Mouse (Mus musculus): ENCODE results near the gene Abca1.

Gene Abca1

DNA sequence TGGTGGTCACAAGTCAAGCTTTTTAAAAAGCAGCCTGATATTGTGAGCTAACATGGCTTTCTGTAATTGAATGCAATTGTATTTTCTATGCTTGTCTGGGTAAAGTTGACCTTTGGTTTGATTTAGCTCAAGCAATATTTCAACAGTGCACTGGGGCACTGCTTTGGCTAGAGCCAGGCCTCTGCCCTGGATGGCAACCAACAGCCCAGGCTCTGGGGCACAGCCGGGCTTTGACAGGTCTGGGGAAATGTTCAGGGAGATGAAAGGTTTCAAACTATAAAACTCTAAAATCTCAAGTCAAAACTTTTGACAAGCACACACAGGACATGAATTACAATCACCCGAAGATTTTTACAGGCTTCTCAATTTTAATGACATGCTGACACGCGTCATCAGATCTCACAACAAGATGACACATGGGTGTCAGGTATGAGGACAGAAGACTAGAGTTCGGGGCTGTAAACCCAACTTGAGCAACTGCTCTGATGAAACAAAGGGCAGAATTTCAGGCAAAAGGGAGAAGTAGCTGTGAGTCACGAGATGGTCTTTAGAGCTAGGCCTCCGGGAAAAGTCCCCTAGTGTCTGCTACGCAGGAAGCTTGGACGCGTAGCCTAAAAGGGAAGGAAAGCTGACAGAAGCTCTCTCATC is 39.5 kb downstream of the Abca1 start:
- DNase-seq: no peak

GRCm38 (mm10) chr4:53118643-53119042 is 41.1 kb downstream of the Abca1 start:
- no peak for DNase-seq

DNA sequence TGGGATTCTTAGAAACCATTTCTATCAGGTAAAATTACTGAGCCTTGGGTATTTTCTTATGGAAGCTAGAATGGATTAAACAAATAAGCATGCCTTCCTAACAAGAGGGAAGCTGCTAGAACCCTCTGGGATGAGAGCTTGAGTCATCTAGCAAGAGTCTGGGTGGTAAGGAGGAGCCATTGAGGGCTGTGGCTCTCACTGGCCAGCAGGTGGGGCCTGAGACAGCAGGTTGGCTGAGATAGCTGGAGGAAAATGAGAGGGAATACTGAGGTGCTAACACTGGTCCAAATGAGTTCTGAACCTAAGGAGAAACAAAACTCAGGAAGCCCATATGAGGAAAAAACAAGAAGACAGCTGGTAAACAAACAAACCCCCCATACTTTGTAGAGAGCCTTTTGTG is 42.1 kb downstream of the Abca1 start:
- DNase-seq: peak; percentile 32

DNA sequence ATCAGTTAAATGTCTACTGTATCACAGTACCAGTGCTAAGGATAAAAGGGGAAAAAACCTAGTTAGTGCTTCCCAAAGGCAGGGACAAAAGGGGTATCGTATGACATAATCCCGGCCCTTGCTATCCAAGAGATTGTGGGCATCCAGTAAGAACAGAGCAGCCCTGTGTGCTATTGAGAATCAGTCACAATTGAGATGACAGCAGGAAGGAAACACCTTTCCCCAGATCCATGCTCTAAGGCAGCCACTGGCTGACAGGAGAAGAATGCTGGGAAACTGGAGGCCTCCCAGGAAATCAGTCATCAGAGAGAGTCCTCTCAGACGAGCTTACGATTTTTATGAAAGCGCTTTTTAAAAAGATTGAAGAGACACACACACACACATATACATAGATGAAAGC is 42.6 kb downstream of the Abca1 start:
- DNase-seq: no peak

DNA sequence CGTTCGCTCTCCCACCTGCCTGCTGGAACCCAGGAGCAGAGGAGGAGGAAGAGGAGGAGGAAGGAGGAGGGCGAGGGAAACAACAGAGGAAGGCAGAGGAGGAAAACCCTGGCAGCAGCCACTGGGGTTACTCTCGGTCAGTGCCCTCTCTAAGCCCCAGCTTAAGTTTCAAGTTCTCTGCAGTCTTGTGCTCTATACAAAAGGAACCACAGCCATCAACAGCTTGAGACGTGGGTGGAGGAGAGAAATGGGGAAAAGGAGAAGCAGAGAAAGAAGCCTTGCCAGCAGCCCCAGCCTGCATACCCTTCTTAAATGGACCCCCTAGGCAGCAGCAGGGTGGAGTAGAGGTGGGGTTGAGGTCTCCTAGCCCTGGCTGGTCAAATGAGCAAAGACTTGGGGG is 43.8 kb downstream of the Abca1 start:
- no peak for DNase-seq

DNA sequence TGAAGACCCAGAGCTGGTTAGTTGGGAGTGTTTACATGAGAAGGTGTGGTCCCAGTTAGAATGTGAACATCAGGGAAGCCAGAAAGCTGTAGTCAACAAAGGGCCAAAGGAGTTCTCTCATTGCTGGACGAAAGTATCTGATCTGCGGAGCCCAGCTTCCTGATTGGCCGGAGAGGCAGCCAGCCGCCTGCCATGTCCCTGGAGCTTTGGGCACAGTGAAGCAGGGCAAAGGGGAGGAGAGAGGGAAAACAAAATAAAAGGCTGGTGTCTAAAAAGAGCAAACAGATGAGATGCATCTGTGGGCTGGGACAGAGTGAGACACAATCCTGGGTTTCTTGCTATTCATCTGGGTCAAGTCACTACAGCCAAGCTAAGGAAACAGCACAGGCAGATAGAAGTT is 44.3 kb downstream of the Abca1 start:
- no peak for DNase-seq

GRCm38 (mm10) chr4:53111919-53112355 is 47.8 kb downstream of the Abca1 start:
- no peak for DNase-seq

DNA sequence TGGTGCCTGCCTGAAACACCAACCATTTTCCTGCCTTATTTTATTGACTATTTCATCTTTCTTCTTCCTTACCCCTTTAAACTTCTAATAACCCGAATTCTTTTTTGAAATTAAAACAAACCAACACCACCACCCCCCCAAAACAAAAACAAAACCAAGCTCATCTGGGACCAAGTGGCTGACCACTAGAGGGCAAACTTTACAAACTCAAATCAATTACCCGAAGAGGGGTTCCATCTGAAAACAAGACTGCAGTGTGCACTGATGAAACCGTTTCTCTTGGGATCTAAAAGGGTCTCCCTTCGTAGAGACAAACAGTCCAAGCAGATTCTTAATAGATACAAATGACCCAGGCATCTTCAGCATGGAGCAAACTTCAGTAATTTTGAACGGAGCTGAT is 49.3 kb downstream of the Abca1 start:
- DNase-seq: no peak

- no peak for DNase-seq
These were observed 50.2 kb downstream of the Abca1 start for GRCm38 (mm10) chr4:53109381-53109928.

DNA sequence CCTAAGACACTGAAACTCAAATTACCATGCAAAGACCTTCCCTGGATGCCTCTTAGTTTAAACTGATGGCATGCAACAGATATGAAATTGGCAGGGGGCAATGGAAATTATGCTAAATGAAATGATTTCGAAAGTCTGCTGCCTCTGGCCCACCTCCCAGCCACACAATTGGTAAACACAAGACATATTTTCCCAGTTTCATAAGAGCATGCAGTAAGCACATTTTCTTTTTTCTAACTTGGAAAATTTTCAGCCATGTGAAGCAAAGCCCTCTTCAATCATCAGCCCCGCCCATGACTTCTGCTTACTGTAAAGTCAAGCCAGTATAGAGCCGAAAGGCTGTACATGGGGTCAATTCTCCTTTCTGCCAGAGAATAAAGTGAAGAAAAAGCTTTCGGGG is 51.5 kb downstream of the Abca1 start:
- no peak for DNase-seq

- DNase-seq: no peak
These were observed 53.0 kb downstream of the Abca1 start for GRCm38 (mm10) chr4:53106732-53107131.

- DNase-seq: no peak
These were observed 53.6 kb downstream of the Abca1 start for GRCm38 (mm10) chr4:53106071-53106470.

DNA sequence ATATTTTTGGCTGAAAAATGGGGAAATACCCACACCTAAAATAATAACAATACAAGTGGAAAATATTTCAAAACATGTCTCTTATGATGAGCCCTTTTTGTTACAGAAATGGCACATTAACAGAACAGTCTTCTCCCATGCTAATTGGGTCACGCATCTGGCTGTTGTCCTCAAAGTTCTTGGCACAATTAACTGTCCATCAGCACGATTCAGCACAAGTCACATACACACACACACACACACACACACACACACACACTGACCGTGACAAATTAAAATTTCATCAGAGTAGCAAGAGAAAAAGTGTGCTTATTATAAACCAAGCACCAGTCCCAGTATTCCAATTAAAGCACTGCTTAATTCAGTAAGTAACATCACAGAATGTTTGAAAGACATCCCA is 55.1 kb downstream of the Abca1 start:
- no peak for DNase-seq

DNA sequence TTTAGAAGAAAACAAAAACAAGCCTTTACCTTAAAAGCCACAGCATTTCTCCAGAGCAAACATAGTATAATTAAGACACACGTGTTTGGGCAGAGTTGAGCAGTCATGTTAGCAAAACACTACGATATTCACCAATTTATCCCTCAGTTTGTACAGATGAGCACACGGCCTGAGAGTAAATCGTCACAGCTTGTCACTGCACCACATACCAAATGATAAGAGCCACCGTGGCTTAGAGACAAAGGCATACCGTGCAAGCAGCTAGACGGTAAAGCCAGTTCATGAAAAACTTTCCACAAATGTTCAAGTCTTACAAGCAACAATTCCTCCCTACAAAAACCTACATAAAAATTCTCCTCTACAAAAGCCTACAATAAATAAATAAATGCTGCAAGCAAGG is 57.2 kb downstream of the Abca1 start:
- DNase-seq: no peak

GRCm38 (mm10) chr4:53101306-53101705 is 58.4 kb downstream of the Abca1 start:
- no peak for DNase-seq

GRCm38 (mm10) chr4:53100492-53100891 is 59.2 kb downstream of the Abca1 start:
- no peak for DNase-seq

GRCm38 (mm10) chr4:53094850-53095249 is 64.8 kb downstream of the Abca1 start:
- DNase-seq: no peak

DNA sequence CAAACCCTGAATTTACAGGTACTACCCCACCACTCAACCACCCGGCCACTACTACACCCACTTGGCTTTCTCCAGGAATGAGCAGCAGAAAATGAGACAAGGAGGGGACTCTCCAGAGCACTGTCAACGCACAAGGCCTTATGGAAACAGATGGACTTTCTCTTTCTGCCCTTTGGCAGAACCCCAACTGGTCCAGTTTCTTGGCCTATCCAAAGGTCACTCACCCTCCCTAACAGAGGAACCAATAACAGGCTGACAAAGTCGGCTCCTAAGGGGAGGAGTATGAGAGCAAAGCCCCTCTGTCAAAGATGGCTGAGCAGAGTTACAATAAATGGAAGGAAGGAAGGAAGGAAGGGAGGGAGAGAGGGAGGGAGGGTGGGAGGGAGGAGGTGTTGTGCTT is 65.4 kb downstream of the Abca1 start:
- DNase-seq: no peak

DNA sequence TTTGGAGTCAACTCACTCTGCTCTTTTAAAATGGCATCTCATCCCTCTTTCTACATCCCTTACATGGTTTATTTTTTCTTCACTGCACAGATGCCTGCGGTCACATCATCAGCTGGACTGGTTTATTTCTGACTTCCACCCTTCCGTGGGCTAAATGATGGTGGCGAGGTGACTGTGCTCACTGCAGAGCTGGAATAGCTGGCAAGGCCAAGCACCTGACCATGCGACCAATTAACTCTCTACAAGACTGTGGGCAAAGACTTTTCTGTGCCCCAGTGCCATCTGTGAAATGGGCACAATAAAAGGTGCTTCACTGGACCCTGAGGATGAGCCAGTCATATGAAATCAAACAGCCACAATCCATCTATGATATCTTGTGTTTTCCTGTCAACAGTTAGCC is 66.1 kb downstream of the Abca1 start:
- DNase-seq: no peak

DNA sequence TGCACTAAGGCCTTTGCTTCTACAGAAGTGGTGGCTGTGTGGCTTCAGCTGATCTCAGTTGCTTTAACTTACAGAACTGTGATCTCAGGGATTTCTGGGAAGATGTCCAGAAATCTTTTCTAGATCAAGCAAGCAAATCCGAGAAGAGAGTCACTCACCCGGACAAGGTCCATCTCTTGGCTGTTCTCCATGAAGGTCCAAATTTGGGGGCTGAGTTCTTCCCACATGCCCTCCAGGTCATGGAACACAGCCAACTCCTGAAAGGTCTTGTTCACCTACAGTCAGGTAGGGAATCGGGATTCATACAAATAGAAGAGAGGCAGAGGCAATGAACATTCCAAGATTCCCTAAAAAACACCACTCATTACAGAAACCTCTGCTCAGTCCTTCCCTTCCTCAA is 70.1 kb downstream of the Abca1 start:
- DNase-seq: no peak

GRCm38 (mm10) chr4:53088999-53089398 is 70.7 kb downstream of the Abca1 start:
- DNase-seq: no peak

DNA sequence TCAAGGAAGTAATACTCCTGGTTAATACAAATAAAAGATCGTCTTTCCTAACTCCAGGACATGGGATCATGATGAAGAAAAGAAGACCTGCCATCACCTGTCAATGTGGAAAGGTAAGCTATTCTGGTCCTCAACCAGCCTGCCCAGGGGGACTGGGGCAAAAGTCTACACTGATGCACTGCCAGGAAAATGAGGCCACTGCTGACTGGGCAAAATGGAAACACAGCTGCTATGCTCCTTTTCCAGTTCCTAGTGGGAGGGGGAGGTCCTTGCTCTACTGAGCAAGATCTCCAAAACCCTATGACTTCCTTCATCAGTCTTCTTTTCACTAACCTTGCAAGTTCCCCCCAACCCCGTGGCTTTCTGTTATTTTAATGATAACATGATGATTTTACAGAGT is 73.1 kb downstream of the Abca1 start:
- no peak for DNase-seq

- no peak for DNase-seq
These were observed 74.1 kb downstream of the Abca1 start for GRCm38 (mm10) chr4:53085634-53086033.

DNA sequence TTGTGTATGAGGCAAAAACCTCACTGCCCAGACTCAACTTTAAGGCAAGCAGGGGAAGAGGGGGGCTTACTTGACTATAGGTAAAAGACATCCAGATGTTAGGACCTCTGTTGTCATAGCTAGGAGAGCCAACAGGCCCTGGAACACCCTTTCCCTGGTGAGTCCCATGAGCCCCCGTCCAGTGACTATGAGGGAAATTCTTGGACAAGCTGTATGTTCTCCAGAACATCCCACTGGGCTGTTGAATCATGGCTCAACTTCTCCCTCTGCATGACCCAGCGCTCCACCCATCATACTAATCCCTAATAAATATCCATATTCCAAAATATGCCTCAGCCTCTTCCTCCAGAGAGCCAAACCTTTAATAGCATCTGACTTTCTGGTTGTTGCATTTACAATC is 76.6 kb downstream of the Abca1 start:
- DNase-seq: no peak

DNA sequence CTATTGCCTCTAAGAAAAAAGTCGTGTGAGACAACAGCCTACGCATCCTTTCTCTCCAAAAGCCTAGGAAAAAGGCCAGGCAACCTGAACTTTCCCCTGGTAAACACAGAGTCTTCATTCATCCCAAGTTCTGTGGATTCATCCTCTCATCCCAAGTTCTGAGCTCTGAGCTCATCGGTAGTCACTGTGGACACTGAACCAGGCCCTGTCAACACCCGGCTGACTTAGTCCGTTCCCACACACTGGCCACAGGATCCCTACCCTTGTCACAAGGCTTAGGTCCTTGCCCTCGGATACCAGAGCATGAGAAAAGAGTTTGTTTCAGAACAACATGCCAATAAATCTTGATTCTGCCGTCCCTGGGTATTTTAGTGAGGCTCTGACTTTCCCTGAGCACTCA is 77.2 kb downstream of the Abca1 start:
- no peak for DNase-seq

Data from liver (tissue).